Mouse (Mus musculus): ENCODE measurements around the gene Ptger4. TPM values are rescaled to one million over a fixed set of nuclear protein-coding genes. Genes with fewer than 3 reads are reported as not detected.
A peak's percentile ranks its signal among the peaks of the same experiment; 100 is the strongest.

Ptger4 gene
- polyA plus RNA-seq, 1 experiment from 2014 or later = 0.70 TPM

GRCm38 (mm10) chr15:5187116-5187515 lies 56.9 kb downstream of the Ptger4 start:
- no peaks in the 10 kb centered on the region for H3K9me3 ChIP-seq
- WGBS = 58% methylated on average over 4 of the region's 4 CpGs
- no peak overlapping the region for H3K4me2 ChIP-seq (replicated peaks)
- no peak for ATAC-seq (ENCODE audit: low FRiP score, low read depth)
- H3K4me1 ChIP-seq = peaks cover 16% of the 10 kb centered on the region
- H3K36me3 ChIP-seq = peaks cover 23% of the 10 kb centered on the region
- H3K27me3 ChIP-seq = no peaks in the 10 kb centered on the region
- no peak overlapping the region for H3K9ac ChIP-seq (replicated peaks)
- H3K4me3 ChIP-seq = no peak overlapping the region
- H3K27ac ChIP-seq (replicated peaks) = no peak overlapping the region

DNA sequence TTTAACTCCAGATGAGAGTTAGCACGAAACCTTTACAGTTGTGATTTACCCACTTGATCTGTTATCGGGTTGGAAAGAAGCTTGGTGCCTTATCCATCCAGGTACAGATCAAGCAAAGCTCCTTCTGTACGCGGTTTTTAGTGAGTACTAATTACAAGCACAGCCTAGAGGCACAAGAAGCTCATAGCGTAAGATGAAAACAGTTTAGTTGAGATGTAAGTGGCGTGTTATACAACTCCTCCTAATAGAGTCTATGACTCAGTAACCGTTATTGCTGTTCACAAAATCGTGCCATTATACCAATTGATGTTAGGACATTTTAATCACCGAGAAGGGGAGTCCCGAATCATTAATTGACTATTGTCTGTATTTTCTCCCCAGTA lies 57.7 kb downstream of the Ptger4 start:
- H3K27ac ChIP-seq (replicated peaks) = peak overlapping the region; percentile 87; the same call in 1 of the 2 replicates
- H3K4me3 ChIP-seq = peak overlapping the region; percentile 96
- H3K9ac ChIP-seq (replicated peaks) = peak overlapping the region; percentile 82
- peaks cover 17% of the 10 kb centered on the region for H3K36me3 ChIP-seq
- ATAC-seq (ENCODE audit: low FRiP score, low read depth) = peak; percentile 1; the same call in 1 of the 2 replicates
- H3K9me3 ChIP-seq = no peaks in the 10 kb centered on the region
- 46% methylated on average over 10 of the region's 10 CpGs for WGBS
- no peaks in the 10 kb centered on the region for H3K27me3 ChIP-seq
- H3K4me1 ChIP-seq = peaks cover 16% of the 10 kb centered on the region
- H3K4me2 ChIP-seq (replicated peaks) = peak overlapping the region; percentile 82

DNA sequence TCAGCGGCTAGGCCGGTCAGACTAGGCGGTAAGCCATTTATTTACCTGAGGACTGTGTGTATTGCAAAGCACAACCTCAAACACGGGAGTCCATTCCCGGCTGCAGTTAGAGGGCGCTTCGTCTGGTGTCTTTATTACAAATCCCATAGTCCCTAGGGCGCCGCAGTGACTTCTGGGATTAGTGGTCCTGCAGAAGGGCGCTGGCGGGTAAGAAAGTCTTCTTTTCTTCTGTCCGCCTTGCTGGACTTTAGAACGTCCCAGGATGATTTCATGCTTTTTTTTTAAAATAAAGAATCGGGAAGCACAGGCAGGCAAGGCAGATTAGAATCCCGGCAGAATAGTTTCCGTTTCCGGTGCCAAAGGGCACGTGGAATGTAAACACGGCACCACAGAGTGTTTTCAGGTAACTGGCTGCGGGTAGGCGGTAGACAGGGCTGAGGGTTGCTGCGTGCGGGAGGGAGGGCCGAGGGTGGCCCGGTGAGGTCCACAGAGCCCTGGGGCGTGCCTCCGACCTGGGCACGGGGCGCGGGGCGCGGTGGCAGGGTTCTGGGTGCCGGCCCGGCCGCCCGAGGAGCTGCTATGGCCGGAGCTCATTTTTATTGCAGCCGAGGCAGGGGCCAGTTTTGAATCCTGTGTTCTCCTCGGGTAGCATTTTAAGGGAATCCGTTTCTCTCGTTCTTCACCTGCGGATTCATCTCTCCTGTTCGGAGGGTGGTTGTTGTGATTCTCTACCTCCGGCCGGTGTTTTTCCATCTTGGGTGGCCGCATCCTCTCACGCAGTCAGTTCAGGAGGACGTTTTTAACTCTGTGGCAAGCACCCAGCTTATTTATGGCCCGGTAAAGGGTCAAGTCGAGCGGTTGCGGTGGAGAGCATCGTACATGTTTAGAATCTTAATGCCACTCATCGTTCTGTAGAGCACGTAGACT lies 58.4 kb downstream of the Ptger4 start, which contains the start of gene Ttc33:
Ttc33 (plus strand) TSS at position 160 of the 927 bp plus-strand sequence.
- H3K27ac ChIP-seq (replicated peaks) = peak within 1 kb of the TSS; percentile 87
- H3K4me1 ChIP-seq = peaks cover 16% of the 10 kb centered on the region
- peak within 1 kb of the TSS; percentile 96 for H3K4me3 ChIP-seq
- H3K9me3 ChIP-seq = no peaks in the 10 kb centered on the region
- peak within 1 kb of the TSS; percentile 82 for H3K9ac ChIP-seq (replicated peaks)
- peaks cover 11% of the 10 kb centered on the region for H3K36me3 ChIP-seq
- H3K27me3 ChIP-seq = no peaks in the 10 kb centered on the region
- peak; percentile 89 for ATAC-seq (ENCODE audit: low FRiP score, low read depth)
- peak within 1 kb of the TSS; percentile 82 for H3K4me2 ChIP-seq (replicated peaks)
- WGBS = under 1% methylated on average over 55 of the region's 55 CpGs

GRCm38 (mm10) chr15:5184668-5185330 lies 59.2 kb downstream of the Ptger4 start:
- H3K27me3 ChIP-seq = no peaks in the 10 kb centered on the region
- peak overlapping the region; percentile 82 for H3K4me2 ChIP-seq (replicated peaks)
- 46% methylated on average over 11 of the region's 11 CpGs for WGBS
- H3K9ac ChIP-seq (replicated peaks) = peak overlapping the region; percentile 82
- peak overlapping the region; percentile 87 for H3K27ac ChIP-seq (replicated peaks)
- peak; percentile 65 for ATAC-seq (ENCODE audit: low FRiP score, low read depth)
- peaks cover 16% of the 10 kb centered on the region for H3K4me1 ChIP-seq
- H3K9me3 ChIP-seq = no peaks in the 10 kb centered on the region
- H3K36me3 ChIP-seq = peaks cover 8% of the 10 kb centered on the region; the same call in 1 of the 2 replicates
- peak overlapping the region; percentile 96 for H3K4me3 ChIP-seq

DNA sequence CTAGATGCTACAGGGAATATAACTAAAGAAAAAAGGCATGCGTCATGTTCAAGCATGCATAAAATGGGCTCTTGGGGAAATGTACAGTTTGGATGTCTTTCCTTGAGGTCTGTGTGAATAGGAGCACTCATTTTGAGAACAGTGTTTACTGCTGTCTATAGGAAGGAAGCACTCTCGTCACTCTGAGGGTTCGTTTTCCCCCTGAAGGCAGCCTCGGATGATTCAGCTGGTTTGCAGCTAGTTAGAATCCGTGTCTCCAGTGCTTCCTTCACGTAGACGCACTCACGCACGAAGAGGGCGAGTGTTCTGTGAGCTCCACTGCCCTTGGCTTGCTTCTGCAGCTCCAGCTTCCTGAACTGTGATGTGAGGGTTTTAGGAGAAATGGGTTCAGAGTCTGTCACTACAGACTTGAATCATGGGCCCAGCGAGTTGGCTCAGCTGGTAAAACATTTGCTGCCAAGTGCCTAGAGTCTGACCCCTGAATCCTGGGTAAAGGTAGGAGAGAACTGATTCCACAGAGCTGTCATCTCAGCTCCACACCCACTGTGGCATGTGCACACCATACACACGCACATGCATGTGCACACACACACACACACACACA lies 70.7 kb downstream of the Ptger4 start:
- Histone ChIP-seq H3K27ac (replicated peaks) (no peak overlapping the region), H3K27me3 (no peaks in the 10 kb centered on the region), H3K9me3 (no peaks in the 10 kb centered on the region), H3K4me1 (no peaks in the 10 kb centered on the region), H3K4me2 (replicated peaks) (no peak overlapping the region), H3K36me3 (peaks cover 64% of the 10 kb centered on the region), H3K9ac (replicated peaks) (no peak overlapping the region), H3K4me3 (no peak overlapping the region)
- WGBS = 95% methylated on average over 12 of the region's 12 CpGs
- no peak for ATAC-seq (ENCODE audit: low FRiP score, low read depth)

DNA sequence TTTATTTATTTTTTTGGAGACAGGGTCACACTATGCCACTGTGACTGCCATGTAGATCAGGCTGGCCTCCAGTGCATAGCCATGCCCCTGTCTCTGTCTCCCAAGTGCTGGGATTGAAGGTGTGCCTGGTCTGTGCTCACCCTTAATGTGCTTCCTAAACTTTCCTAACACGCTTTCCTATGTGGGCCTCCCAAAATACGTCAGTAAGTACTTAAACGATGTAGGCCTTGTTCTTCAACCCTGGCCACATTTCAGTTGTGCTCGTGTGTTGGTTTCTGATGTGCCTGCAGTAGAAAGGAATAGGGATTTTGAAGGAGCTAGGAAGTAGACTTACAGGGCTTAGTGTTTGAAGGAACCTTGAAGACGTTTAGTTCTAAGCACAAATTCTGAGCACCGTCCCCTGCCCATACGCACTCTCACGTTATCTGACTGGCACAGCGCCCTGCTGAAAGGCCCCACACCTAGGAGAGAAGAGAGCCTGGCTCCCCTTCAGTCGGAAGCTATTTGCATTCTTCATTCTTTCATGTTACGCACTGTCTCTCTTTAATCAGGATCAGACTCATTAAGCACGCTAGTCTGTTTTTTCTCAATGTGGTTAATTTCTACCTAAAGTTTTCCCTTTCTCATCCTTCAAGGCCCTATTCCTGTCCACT lies 78.7 kb downstream of the Ptger4 start:
- ATAC-seq (ENCODE audit: low FRiP score, low read depth) = no peak

DNA sequence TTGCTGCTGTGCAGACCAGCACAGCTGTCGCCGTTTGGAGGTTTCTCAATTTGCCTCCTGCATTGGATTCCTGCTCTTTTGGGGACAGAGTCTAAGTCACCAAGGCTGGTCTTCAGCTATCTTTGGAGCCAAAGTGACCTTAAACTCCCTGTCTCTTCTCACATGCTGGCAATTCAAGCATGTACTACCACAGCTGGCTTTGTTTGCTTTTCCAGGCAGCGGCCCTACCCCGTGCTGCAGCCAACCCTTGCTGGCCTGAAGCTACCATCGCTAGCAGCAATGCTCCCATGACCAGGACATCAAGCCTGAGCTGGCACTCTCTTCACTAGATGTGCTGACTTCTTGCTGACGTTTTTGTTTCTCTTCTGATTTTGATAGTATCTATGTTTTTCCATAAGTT lies 85.2 kb downstream of the Ptger4 start:
- Histone ChIP-seq H3K9ac (replicated peaks) (no peak overlapping the region), H3K4me1 (0 out of 2 replicates have a peak, but pooled peaks cover 6% of the 10 kb centered on the region), H3K4me3 (no peak overlapping the region), H3K27me3 (no peaks in the 10 kb centered on the region), H3K9me3 (no peaks in the 10 kb centered on the region), H3K4me2 (replicated peaks) (no peak overlapping the region), H3K36me3 (peaks cover 4% of the 10 kb centered on the region; the same call in 1 of the 2 replicates), H3K27ac (replicated peaks) (no peak overlapping the region)
- WGBS = 80% methylated on average over 6 of the region's 6 CpGs
- no peak for ATAC-seq (ENCODE audit: low FRiP score, low read depth)

More for the DNA sequence above, 78.7 kb downstream of the Ptger4 start:
- no peak overlapping the region for H3K4me3 ChIP-seq
- no peaks in the 10 kb centered on the region for H3K9me3 ChIP-seq
- no peak overlapping the region for H3K9ac ChIP-seq (replicated peaks)
- H3K4me2 ChIP-seq (replicated peaks) = no peak overlapping the region
- peaks cover 36% of the 10 kb centered on the region for H3K36me3 ChIP-seq
- no peak overlapping the region for H3K27ac ChIP-seq (replicated peaks)
- WGBS = 90% methylated on average over 12 of the region's 12 CpGs
- H3K27me3 ChIP-seq = no peaks in the 10 kb centered on the region
- no peaks in the 10 kb centered on the region for H3K4me1 ChIP-seq

DNA sequence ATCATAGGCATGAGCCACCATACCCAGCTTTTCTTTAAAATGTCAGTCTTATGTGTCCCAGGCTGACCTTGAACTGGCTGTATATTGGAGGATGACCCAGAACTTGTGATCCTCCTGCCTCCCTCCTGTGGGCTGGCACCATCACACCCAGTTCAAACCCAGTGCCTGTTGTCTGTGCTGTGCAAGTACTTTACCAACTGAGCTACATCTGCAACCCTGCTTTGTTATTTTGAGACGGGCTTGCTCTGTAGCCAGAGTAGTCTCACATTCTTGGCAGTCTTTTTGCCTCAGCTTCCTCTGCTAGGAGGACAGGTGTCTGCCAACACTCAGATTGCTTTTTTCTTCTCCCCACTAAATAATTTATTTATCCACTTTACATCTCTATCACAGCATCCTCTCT lies 86.6 kb downstream of the Ptger4 start:
- no peaks in the 10 kb centered on the region for H3K9me3 ChIP-seq
- 83% methylated on average over 1 of the region's 1 CpGs for WGBS
- H3K4me1 ChIP-seq = 0 out of 2 replicates have a peak, but pooled peaks cover 6% of the 10 kb centered on the region
- no peaks in the 10 kb centered on the region for H3K36me3 ChIP-seq
- H3K27ac ChIP-seq (replicated peaks) = no peak overlapping the region
- ATAC-seq (ENCODE audit: low FRiP score, low read depth) = no peak
- no peak overlapping the region for H3K4me3 ChIP-seq
- H3K27me3 ChIP-seq = no peaks in the 10 kb centered on the region
- no peak overlapping the region for H3K4me2 ChIP-seq (replicated peaks)
- no peak overlapping the region for H3K9ac ChIP-seq (replicated peaks)

Other genes with a start within 250 kb of the Ptger4 start
- 0.06 TPM in 1 of 2 replicates, not detected in the other for gene C7, start 180.4 kb downstream of the Ptger4 start, polyA plus RNA-seq (2016; fragmentation: Nextera tagmentation; extraction: Ambion mirVana)
- 0.84 and 1.2 TPM in 2 replicates for gene Card6, start 135.6 kb downstream of the Ptger4 start, polyA plus RNA-seq (2016; fragmentation: Nextera tagmentation; extraction: Ambion mirVana)
- 417 and 438 TPM in 2 replicates for gene Rpl37, start 127.5 kb downstream of the Ptger4 start, polyA plus RNA-seq (2016; fragmentation: Nextera tagmentation; extraction: Ambion mirVana)
- 14.6 and 16.2 TPM in 2 replicates for gene Prkaa1, start 100.3 kb downstream of the Ptger4 start, polyA plus RNA-seq (2016; fragmentation: Nextera tagmentation; extraction: Ambion mirVana)
- gene Ttc33, start 58.7 kb downstream of the Ptger4 start, polyA plus RNA-seq (2016; fragmentation: Nextera tagmentation; extraction: Ambion mirVana) = 51.1 and 51.9 TPM in 2 replicates